ENCODE assay signal across 9 mouse cellular contexts in the genomic region with DNA sequence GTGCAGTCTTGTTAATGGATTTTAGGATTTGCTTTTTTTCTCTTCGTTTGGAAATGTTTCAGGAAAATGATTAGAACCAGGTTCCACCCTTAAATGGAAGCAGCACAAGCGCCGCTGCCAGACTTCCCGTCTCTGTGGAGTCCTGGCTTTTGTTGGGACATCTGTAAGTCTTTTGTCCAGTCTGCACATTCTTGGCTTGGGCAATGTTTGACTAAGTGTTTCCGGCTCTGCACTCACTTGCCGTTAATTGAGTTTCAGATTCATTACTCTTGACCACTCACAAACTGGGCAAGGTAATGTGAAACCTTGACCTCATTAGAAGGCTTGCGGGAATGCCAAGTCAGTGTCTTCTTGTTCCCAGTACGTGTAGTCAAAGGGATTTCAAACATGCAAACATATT. TPM values are rescaled to one million over a fixed set of nuclear protein-coding genes. Genes with fewer than 3 reads are reported as not detected.
A peak's percentile ranks its signal among the peaks of the same experiment; 100 is the strongest.
DNase-seq lines count a peak whose midpoint lies in the region; ATAC-seq lines count a peak whose summit lies in the region.
"Had no signal": no experiment of that assay in that cellular context is flagged by ENCODE, and none has a peak within 500 bp of the region (broad histone marks: within the 10 kb centered on the region; RNA-seq: fewer than 3 reads in every experiment).

No protein-coding gene starts in this region.

- no peaks in the 10 kb centered on the region for H3K9me3 ChIP-seq in heart, embryonic 13.5 days
- no peaks in the 10 kb centered on the region for H3K9me3 ChIP-seq in limb, embryonic 11.5 days (ENCODE audit: control insufficient read depth, low read length)
- H3K9me3 ChIP-seq: midbrain, embryonic 12.5 days had no signal

- WGBS in heart, embryonic 13.5 days, result 63% methylated on average over 8 of the region's 8 CpGs
- WGBS in limb, embryonic 11.5 days, result 20% methylated on average over 8 of the region's 8 CpGs

- H3K27ac ChIP-seq in brown adipose tissue, adult 24 weeks (replicated peaks; ENCODE audit: low read depth, low read length), result peak overlapping the region; percentile 10; the same call in 1 of the 2 replicates
- H3K27ac ChIP-seq in heart, embryonic 13.5 days (replicated peaks), result peak overlapping the region; percentile 56
- peak overlapping the region; percentile 79 for H3K27ac ChIP-seq in limb, embryonic 11.5 days (replicated peaks; ENCODE audit: low read depth, low read length)
- H3K27ac ChIP-seq: heart, adult 2 months; midbrain, embryonic 12.5 days had no signal

- no peak overlapping the region for H3K9ac ChIP-seq in heart, embryonic 13.5 days
- no peak overlapping the region for H3K9ac ChIP-seq in limb, embryonic 11.5 days (ENCODE audit: low read length)
- H3K9ac ChIP-seq: midbrain, embryonic 12.5 days had no signal

- no peak overlapping the region for H3K4me3 ChIP-seq in brown adipose tissue, adult 24 weeks (ENCODE audit: insufficient read depth, low read depth, low read length)
- no peak overlapping the region for H3K4me3 ChIP-seq in heart, embryonic 13.5 days
- no peak overlapping the region for H3K4me3 ChIP-seq in limb, embryonic 11.5 days (ENCODE audit: low read depth, low read length)
- H3K4me3 ChIP-seq: heart, adult 2 months; midbrain, embryonic 12.5 days had no signal

- no peak for ATAC-seq in heart, embryonic 13.5 days (ENCODE audit: extremely low read depth, insufficient number of reproducible peaks, low FRiP score, low TSS enrichment)
- ATAC-seq in limb, embryonic 11.5 days (ENCODE audit: insufficient number of reproducible peaks, low FRiP score, low TSS enrichment, low read depth), result peak; percentile 77

- no peaks in the 10 kb centered on the region for H3K4me1 ChIP-seq in brown adipose tissue, adult 24 weeks (ENCODE audit: control insufficient read depth, insufficient read depth, insufficient read length, low read length)
- H3K4me1 ChIP-seq in heart, embryonic 13.5 days, result peaks cover 6% of the 10 kb centered on the region
- peaks cover 12% of the 10 kb centered on the region for H3K4me1 ChIP-seq in limb, embryonic 11.5 days (ENCODE audit: control insufficient read depth, insufficient read depth, low read length)
- H3K4me1 ChIP-seq: midbrain, embryonic 12.5 days had no signal

- peaks cover 57% of the 10 kb centered on the region for H3K36me3 ChIP-seq in heart, embryonic 13.5 days
- H3K36me3 ChIP-seq in limb, embryonic 11.5 days (ENCODE audit: control insufficient read depth, insufficient read depth, low read length), result peaks cover 2% of the 10 kb centered on the region; the same call in 1 of the 2 replicates

- DNase-seq in NIH3T3 (ENCODE audit: low read depth), result peak; percentile 66
- peak; percentile 79 for DNase-seq in limb, embryonic 11.5 days (ENCODE audit: low spot score)
- no peak for DNase-seq in spleen, postnatal 14 days (ENCODE audit: low spot score in 2 of 2)
- no peak for DNase-seq in thymus, postnatal 25 days
- no peak for DNase-seq in cerebellum, adult 9-10 months

- no peaks in the 10 kb centered on the region for H3K27me3 ChIP-seq in heart, embryonic 13.5 days (replicated peaks)
- H3K27me3 ChIP-seq in limb, embryonic 11.5 days (ENCODE audit: control insufficient read depth, insufficient read depth, low read length), result no peaks in the 10 kb centered on the region
- H3K27me3 ChIP-seq: midbrain, embryonic 12.5 days had no signal

- peak overlapping the region; percentile 9; the same call in 1 of the 2 replicates for H3K4me2 ChIP-seq in heart, embryonic 13.5 days
- H3K4me2 ChIP-seq in limb, embryonic 11.5 days (ENCODE audit: low read depth, severe bottlenecking), result peak overlapping the region; percentile 15; the same call in 1 of the 2 replicates
- H3K4me2 ChIP-seq: midbrain, embryonic 12.5 days had no signal

RNA-seq across cellular contexts. Expression of a gene that starts 29.8 kb away (rescaled TPM):
- 15.2 and 15.6 TPM in 2 replicates for polyA plus RNA-seq in brown adipose tissue, adult 24 weeks (2012; ENCODE audit: insufficient read depth, insufficient read length, missing spikeins)
- polyA plus RNA-seq in heart, embryonic 13.5 days (2015; fragmentation: Nextera tagmentation; extraction: Ambion mirVana), result 22.3 and 22.8 TPM in 2 replicates
- 36.0 and 36.6 TPM in 2 replicates for polyA plus RNA-seq in limb, embryonic 11.5 days (2014; fragmentation: Nextera tagmentation; extraction: Ambion mirVana)

RNA-seq across cellular contexts. Expression of a gene that starts 56.0 kb away (rescaled TPM):
- not detected in 2 replicates for polyA plus RNA-seq in brown adipose tissue, adult 24 weeks (2012; ENCODE audit: insufficient read depth, insufficient read length, missing spikeins)
- 0.84 and 1.1 TPM in 2 replicates for polyA plus RNA-seq in heart, embryonic 13.5 days (2015; fragmentation: Nextera tagmentation; extraction: Ambion mirVana)
- polyA plus RNA-seq in limb, embryonic 11.5 days (2014; fragmentation: Nextera tagmentation; extraction: Ambion mirVana), result 0.20 and 0.23 TPM in 2 replicates

RNA-seq across cellular contexts. Expression of a gene that starts 59.1 kb away (rescaled TPM):
- 48.1 and 50.2 TPM in 2 replicates for polyA plus RNA-seq in brown adipose tissue, adult 24 weeks (2012; ENCODE audit: insufficient read depth, insufficient read length, missing spikeins)
- 119 and 122 TPM in 2 replicates for polyA plus RNA-seq in heart, embryonic 13.5 days (2015; fragmentation: Nextera tagmentation; extraction: Ambion mirVana)
- 48.1 and 50.0 TPM in 2 replicates for polyA plus RNA-seq in limb, embryonic 11.5 days (2014; fragmentation: Nextera tagmentation; extraction: Ambion mirVana)

Comparison
In these comparisons a context has a peak if more than half of its experiments do, and no peak if none do; other contexts are left out.
1. DNase-seq: peak in NIH3T3 (single experiment) and limb, embryonic 11.5 days (single experiment); none in spleen, postnatal 14 days (0 of 2), thymus, postnatal 25 days (single experiment) and cerebellum, adult 9-10 months (single experiment).
2. H3K27ac ChIP-seq: peak in every context shown above with its lines; median percentile 79 in limb, embryonic 11.5 days; 56 in heart, embryonic 13.5 days; 10 in brown adipose tissue, adult 24 weeks.